Mouse (Mus musculus) heart, postnatal 4 days (tissue): ENCODE data around the gene Mrpl44. TPM values are rescaled to one million over a fixed set of nuclear protein-coding genes. Genes with fewer than 3 reads are reported as not detected.

ENCODE experiments used
- total RNA-seq, 2 experiments: library from RNA; stranded (reverse); gene quantifications; 2 replicates each; pipeline ENCODE4 v1.2.3; 2021

Gene Mrpl44
- total RNA-seq, 2 experiments from 2014 or later: 41.4 to 42.6 TPM

Other genes starting within 250 kb of the Mrpl44 start
- gene Ap1s3, start 104.0 kb upstream of the Mrpl44 start, total RNA-seq: 1 to 10 TPM; 2.4 to 3.2 TPM
- 10 to 100 TPM; 30.5 to 31.3 TPM for gene Wdfy1, start 125 bp downstream of the Mrpl44 start, total RNA-seq
- 10 to 100 TPM; 47.6 to 50.4 TPM for gene Serpine2, start 85.2 kb downstream of the Mrpl44 start, total RNA-seq